22 mouse cellular contexts compared by ENCODE assay signal in the genomic region with DNA sequence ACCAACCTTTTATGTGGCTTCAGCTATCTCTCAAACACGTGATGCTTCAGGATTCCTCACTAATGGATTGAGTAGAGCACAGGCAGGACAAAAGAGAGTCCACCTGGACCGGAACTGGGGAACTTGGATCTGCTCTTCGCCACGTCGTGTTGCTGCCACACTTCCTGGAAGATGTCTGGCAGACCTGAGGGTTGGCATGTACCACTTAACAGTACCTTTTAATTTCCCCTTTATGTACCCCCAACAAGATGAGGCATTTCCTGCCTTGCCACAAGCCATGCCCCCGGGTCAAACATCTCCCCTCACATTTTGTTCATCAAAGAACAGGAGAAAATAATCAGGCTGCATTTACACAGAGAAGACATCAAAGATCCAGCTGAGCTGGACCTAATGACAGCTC.
A peak's percentile ranks its signal among the peaks of the same experiment; 100 is the strongest.
DNase-seq lines count a peak whose midpoint lies in the region; ATAC-seq lines count a peak whose summit lies in the region.
"Had no signal": no experiment of that assay in that cellular context is flagged by ENCODE, and none has a peak within 500 bp of the region (broad histone marks: within the 10 kb centered on the region; RNA-seq: fewer than 3 reads in every experiment).

No protein-coding gene starts in this region.

- no peaks in the 10 kb centered on the region for H3K36me3 ChIP-seq in midbrain, embryonic 11.5 days (ENCODE audit: control insufficient read depth, insufficient read depth, low read length)
- H3K36me3 ChIP-seq in midbrain, embryonic 15.5 days (replicated peaks), result no peaks in the 10 kb centered on the region
- H3K36me3 ChIP-seq in embryonic facial prominence, embryonic 10.5 days (replicated peaks), result no peaks in the 10 kb centered on the region
- H3K36me3 ChIP-seq in limb, embryonic 10.5 days, result no peaks in the 10 kb centered on the region
- H3K36me3 ChIP-seq in intestine, embryonic 16.5 days (ENCODE audit: control insufficient read depth, insufficient read depth, low read length), result no peaks in the 10 kb centered on the region
- H3K36me3 ChIP-seq: G1E had no signal

- H3K27me3 ChIP-seq in midbrain, embryonic 11.5 days (ENCODE audit: control insufficient read depth, insufficient read depth, low read length), result no peaks in the 10 kb centered on the region
- no peaks in the 10 kb centered on the region for H3K27me3 ChIP-seq in midbrain, embryonic 15.5 days (replicated peaks)
- 0 out of 2 replicates have a peak, but pooled peaks cover 6% of the 10 kb centered on the region for H3K27me3 ChIP-seq in embryonic facial prominence, embryonic 10.5 days (replicated peaks; ENCODE audit: low read depth, poor library complexity, severe bottlenecking)
- H3K27me3 ChIP-seq in limb, embryonic 10.5 days (ENCODE audit: low read depth, poor library complexity, severe bottlenecking), result no peaks in the 10 kb centered on the region
- no peaks in the 10 kb centered on the region for H3K27me3 ChIP-seq in intestine, embryonic 16.5 days (replicated peaks; ENCODE audit: control insufficient read depth, insufficient read depth, low read length)
- H3K27me3 ChIP-seq: CH12.LX, Patski had no signal

- no peak overlapping the region for H3K9ac ChIP-seq in midbrain, embryonic 11.5 days (ENCODE audit: low read length)
- H3K9ac ChIP-seq in midbrain, embryonic 15.5 days, result no peak overlapping the region
- no peak overlapping the region for H3K9ac ChIP-seq in intestine, embryonic 16.5 days (ENCODE audit: low read depth, low read length)

- ATAC-seq in midbrain, embryonic 11.5 days (ENCODE audit: low FRiP score), result no peak
- ATAC-seq in midbrain, embryonic 15.5 days (replicated peaks), result no peak
- peak; percentile 29 to 51; a peak in 2 of 4 replicates for ATAC-seq in hematopoietic stem cell, adult 5-6 weeks (replicated peaks in 1 of 2; ENCODE audit: insufficient read depth in 1 of 2, low FRiP score in 2 of 2, low TSS enrichment in 1 of 2, low read depth in 1 of 2, poor library complexity in 2 of 2, severe bottlenecking in 2 of 2)
- ATAC-seq in intestine, embryonic 16.5 days, result no peak
- ATAC-seq: activated CD4-positive, CD25-positive, alpha-beta regulatory T cell, adult 4 months; CD4-positive, CD25-positive, alpha-beta regulatory T cell, adult 4 months; Patski had no signal

- no peak overlapping the region for H3K27ac ChIP-seq in midbrain, embryonic 11.5 days (ENCODE audit: low read depth, low read length)
- no peak overlapping the region for H3K27ac ChIP-seq in midbrain, embryonic 15.5 days
- no peak overlapping the region for H3K27ac ChIP-seq in embryonic facial prominence, embryonic 10.5 days (replicated peaks)
- peak overlapping the region; percentile 25; the same call in 1 of the 2 replicates for H3K27ac ChIP-seq in limb, embryonic 10.5 days
- no peak overlapping the region for H3K27ac ChIP-seq in intestine, embryonic 16.5 days (ENCODE audit: low read length)

- no peak overlapping the region for H3K4me2 ChIP-seq in midbrain, embryonic 11.5 days
- no peak overlapping the region for H3K4me2 ChIP-seq in midbrain, embryonic 15.5 days
- H3K4me2 ChIP-seq in intestine, embryonic 16.5 days (ENCODE audit: low read depth, low read length), result no peak overlapping the region

- DNase-seq in midbrain, embryonic 11.5 days (ENCODE audit: low spot score, missing footprints), result peak; percentile 53
- DNase-seq in embryonic facial prominence, embryonic 10.5 days (ENCODE audit: low spot score), result peak; percentile 30
- no peak for DNase-seq in limb, embryonic 10.5 days (ENCODE audit: low spot score)
- DNase-seq in lung, postnatal 14 days, result no peak
- DNase-seq in kidney, postnatal 14 days, result no peak
- DNase-seq: adrenal gland, adult 2 months; adrenal gland, adult 8-10 months; adrenal gland, postnatal 10 days; adrenal gland, postnatal 14 days; adrenal gland, postnatal 25 days; adrenal gland, postnatal 36 days; B cell, adult 2 months; cerebellum, adult 11 months; cerebellum, adult 11-12 months had no signal

- H3K9me3 ChIP-seq in midbrain, embryonic 11.5 days (ENCODE audit: control insufficient read depth, low read length), result no peaks in the 10 kb centered on the region
- H3K9me3 ChIP-seq in midbrain, embryonic 15.5 days, result no peaks in the 10 kb centered on the region
- H3K9me3 ChIP-seq in embryonic facial prominence, embryonic 10.5 days, result no peaks in the 10 kb centered on the region
- H3K9me3 ChIP-seq in limb, embryonic 10.5 days (replicated peaks), result no peaks in the 10 kb centered on the region
- H3K9me3 ChIP-seq in intestine, embryonic 16.5 days (ENCODE audit: control insufficient read depth, low read length), result no peaks in the 10 kb centered on the region
- H3K9me3 ChIP-seq: G1E had no signal

- 86% methylated on average over 6 of the region's 6 CpGs for WGBS in midbrain, embryonic 11.5 days
- WGBS in midbrain, embryonic 15.5 days, result 85% methylated on average over 6 of the region's 6 CpGs
- 71% methylated on average over 6 of the region's 6 CpGs for WGBS in embryonic facial prominence, embryonic 10.5 days
- 50% methylated on average over 6 of the region's 6 CpGs for WGBS in limb, embryonic 10.5 days
- WGBS in intestine, embryonic 16.5 days, result 72% methylated on average over 6 of the region's 6 CpGs

- H3K4me1 ChIP-seq in midbrain, embryonic 11.5 days (ENCODE audit: control insufficient read depth, insufficient read depth, low read length), result no peaks in the 10 kb centered on the region
- no peaks in the 10 kb centered on the region for H3K4me1 ChIP-seq in midbrain, embryonic 15.5 days
- peaks cover 31% of the 10 kb centered on the region for H3K4me1 ChIP-seq in embryonic facial prominence, embryonic 10.5 days
- peaks cover 39% of the 10 kb centered on the region for H3K4me1 ChIP-seq in limb, embryonic 10.5 days
- no peaks in the 10 kb centered on the region for H3K4me1 ChIP-seq in intestine, embryonic 16.5 days (ENCODE audit: control insufficient read depth, insufficient read depth, low read length)

- H3K4me3 ChIP-seq in midbrain, embryonic 11.5 days (ENCODE audit: low read depth, low read length), result no peak overlapping the region
- no peak overlapping the region for H3K4me3 ChIP-seq in midbrain, embryonic 15.5 days
- no peak overlapping the region for H3K4me3 ChIP-seq in embryonic facial prominence, embryonic 10.5 days
- no peak overlapping the region for H3K4me3 ChIP-seq in limb, embryonic 10.5 days
- H3K4me3 ChIP-seq in intestine, embryonic 16.5 days (ENCODE audit: low read length), result no peak overlapping the region

Comparison
In these comparisons a context has a peak if more than half of its experiments do, and no peak if none do; other contexts are left out.
1. ATAC-seq: peak in hematopoietic stem cell, adult 5-6 weeks (2 of 2); none in midbrain, embryonic 11.5 days (single experiment), midbrain, embryonic 15.5 days (single experiment) and intestine, embryonic 16.5 days (single experiment).
2. DNase-seq: peak in midbrain, embryonic 11.5 days (single experiment) and embryonic facial prominence, embryonic 10.5 days (single experiment); none in limb, embryonic 10.5 days (single experiment), lung, postnatal 14 days (single experiment) and kidney, postnatal 14 days (single experiment).